Mouse (Mus musculus) kidney, embryonic 16.5 days (tissue): Measurements from ENCODE around the gene Espn. TPM values are rescaled to one million over a fixed set of nuclear protein-coding genes. Genes with fewer than 3 reads are reported as not detected.

ENCODE experiments used
- ATAC-seq: fragments of 200-750 bp; cut with Nextera tagmentation; 2 replicates; pipeline ENCODE4 v1.8.0; 2017; ENCODE audit warnings: moderate TSS enrichment; ENCODE audit not compliant: low FRiP score, low TSS enrichment
- H3K27ac ChIP-seq: fragments of 300-500 bp; sonication (generic); 2 replicates; pipeline ENCODE4 v1.5.1; 2014; ENCODE audit warnings: low read length
- H3K27me3 ChIP-seq: fragments of 300-500 bp; sonication (generic); 2 replicates; pipeline ENCODE4 v1.6.1; 2014; ENCODE audit warnings: low read length, control low read depth, mixed read lengths; ENCODE audit not compliant: insufficient read depth
- H3K36me3 ChIP-seq: fragments of 300-500 bp; sonication (generic); 2 replicates; pipeline ENCODE4 v1.6.1; 2014; ENCODE audit warnings: low read length, control low read depth, mixed read lengths; ENCODE audit not compliant: insufficient read depth
- H3K4me1 ChIP-seq: fragments of 300-500 bp; sonication (generic); 2 replicates; pipeline ENCODE4 v1.6.1; 2014; ENCODE audit warnings: low read length, control low read depth, mixed read lengths; ENCODE audit not compliant: insufficient read depth
- H3K4me2 ChIP-seq: fragments of 300-500 bp; sonication (generic); replicated peaks from 2 replicates; pipeline ENCODE4 v1.6.1; 2014; ENCODE audit warnings: low read depth, low read length
- H3K4me3 ChIP-seq: fragments of 300-500 bp; sonication (generic); 2 replicates; pipeline ENCODE4 v1.5.1; 2014; ENCODE audit warnings: mild to moderate bottlenecking, low read length
- H3K9ac ChIP-seq: fragments of 300-500 bp; sonication (generic); replicated peaks from 2 replicates; pipeline ENCODE4 v1.6.1; 2014; ENCODE audit warnings: low read length
- H3K9me3 ChIP-seq: fragments of 300-500 bp; sonication (generic); 2 replicates; pipeline ENCODE4 v1.6.1; 2016; ENCODE audit warnings: low read length, control low read depth
- WGBS: fragments of 180-500 bp; shearing (Covaris S2); extraction: QIAGEN DNeasy Blood & Tissue Kit; methylation state at CpG from one replicate; pipeline ENCODE4 v1.1.7; 2014; 5-methylcytosine and 5-hydroxymethylcytosine counted together
- polyA plus RNA-seq: library from polyadenylated mRNA; unstranded; fragments of >200 nt; fragmentation: Nextera tagmentation; extraction: Ambion mirVana; gene quantifications from 2 replicates; pipeline ENCODE4 v1.2.1, GENCODE M21; 2015

Gene Espn
- polyA plus RNA-seq, 1 experiment from 2014 or later, result 22.2 TPM

DNA sequence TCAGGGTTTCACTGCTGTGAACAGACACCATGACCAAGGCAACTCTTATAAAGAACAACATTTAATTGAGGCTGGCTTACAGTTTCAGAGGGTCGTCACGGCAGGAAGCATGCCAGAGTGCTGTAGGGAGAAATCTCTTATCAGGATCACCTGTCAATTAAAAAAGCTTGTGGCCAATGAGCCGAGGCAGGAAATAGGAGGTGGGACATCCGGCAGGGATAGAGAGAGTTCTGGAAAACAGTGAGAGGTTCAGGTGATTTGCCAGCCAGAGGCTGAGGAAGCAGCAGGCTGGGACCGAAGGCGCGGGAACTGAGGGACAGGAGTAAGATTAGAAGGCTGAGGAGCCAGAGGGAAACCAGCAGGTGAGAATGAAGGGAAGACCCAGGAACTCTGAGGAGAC is 16.9 kb upstream of the Espn start:
- H3K4me1 ChIP-seq, result no peaks in the 10 kb centered on the region
- H3K9ac ChIP-seq, result no peak overlapping the region
- no peaks in the 10 kb centered on the region for H3K36me3 ChIP-seq
- no peak overlapping the region for H3K4me3 ChIP-seq
- peaks cover 4% of the 10 kb centered on the region for H3K9me3 ChIP-seq
- ATAC-seq, result no peak
- H3K27ac ChIP-seq, result no peak overlapping the region
- no peaks in the 10 kb centered on the region for H3K27me3 ChIP-seq
- WGBS, result 71% methylated on average over 7 of the region's 7 CpGs
- no peak overlapping the region for H3K4me2 ChIP-seq

DNA sequence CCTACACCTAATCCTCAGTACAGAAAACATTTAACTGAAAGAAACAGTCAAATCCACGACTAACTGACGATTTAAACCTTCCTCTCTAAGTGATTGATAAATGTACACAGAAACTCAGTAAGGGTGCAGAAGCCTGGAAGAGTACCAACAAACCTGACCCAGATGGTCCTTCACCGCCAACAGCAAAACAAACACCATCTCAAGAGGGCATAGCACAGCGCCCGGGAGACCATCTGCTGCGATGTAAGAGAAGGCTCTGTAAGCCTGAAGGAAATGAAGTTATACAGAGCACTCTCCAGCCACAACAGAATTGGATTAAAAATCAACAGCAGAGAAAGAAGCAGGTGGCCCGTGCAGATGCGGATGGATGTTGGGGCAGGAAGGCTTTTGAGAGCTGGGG is 15.9 kb upstream of the Espn start:
- Histone ChIP-seq H3K9me3 (peaks cover 4% of the 10 kb centered on the region), H3K4me1 (no peaks in the 10 kb centered on the region), H3K9ac (no peak overlapping the region), H3K27ac (no peak overlapping the region), H3K4me3 (no peak overlapping the region), H3K36me3 (no peaks in the 10 kb centered on the region), H3K4me2 (no peak overlapping the region), H3K27me3 (no peaks in the 10 kb centered on the region)
- 57% methylated on average over 8 of the region's 8 CpGs for WGBS
- no peak for ATAC-seq

DNA sequence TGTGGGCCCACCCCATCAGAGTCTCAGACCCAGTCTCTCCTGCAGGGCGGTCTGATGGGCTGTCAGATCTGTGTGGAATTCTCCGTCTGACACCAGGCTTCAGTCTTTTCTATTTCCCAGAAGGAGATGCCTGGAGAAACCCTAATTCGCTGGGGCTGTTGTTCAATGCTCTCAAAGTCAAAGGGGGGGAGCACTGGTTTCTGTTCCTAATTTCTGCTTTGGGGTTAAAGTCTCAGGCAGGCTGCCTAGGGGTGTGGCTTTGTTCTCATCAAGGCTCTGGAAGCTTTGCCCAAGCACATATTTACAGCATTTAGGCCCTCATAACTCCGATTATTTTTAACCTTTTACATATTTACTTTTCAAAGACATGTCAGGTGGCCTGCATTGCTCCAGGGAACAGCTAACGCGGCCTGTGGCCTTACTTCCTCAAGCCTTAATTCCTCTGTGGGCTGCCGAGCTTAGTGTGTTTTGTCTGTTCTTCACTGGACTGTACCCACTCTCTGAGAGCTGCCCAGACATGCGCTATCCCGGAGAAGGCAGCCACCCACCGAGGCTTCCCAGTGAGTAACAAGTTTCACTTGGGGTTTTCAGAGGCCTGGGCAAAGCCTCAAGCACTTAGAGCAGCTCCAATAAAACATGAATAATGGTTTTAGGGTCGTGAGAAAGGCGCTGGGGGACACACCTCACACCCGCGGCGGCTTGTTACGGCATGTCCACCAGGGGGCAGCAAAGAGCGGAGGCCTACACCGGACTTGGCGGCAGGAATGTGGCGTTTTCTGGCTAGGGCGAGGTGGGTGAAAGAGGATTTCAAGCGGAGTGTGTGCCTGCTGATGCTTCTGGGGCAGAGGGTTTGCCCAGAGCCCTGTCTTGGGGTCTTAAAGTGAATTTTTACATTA is 13.1 kb upstream of the Espn start:
- ATAC-seq, result no peak
- Histone ChIP-seq H3K9me3 (no peaks in the 10 kb centered on the region), H3K27ac (no peak overlapping the region), H3K9ac (peak overlapping the region; percentile 6; the same call in 1 of the 2 replicates), H3K4me1 (no peaks in the 10 kb centered on the region), H3K4me2 (0 out of 2 replicates have a peak overlapping the region, but pooled peaks have one; percentile 22), H3K27me3 (peaks cover 24% of the 10 kb centered on the region), H3K36me3 (no peaks in the 10 kb centered on the region), H3K4me3 (no peak overlapping the region)
- 18% methylated on average over 22 of the region's 22 CpGs for WGBS

DNA sequence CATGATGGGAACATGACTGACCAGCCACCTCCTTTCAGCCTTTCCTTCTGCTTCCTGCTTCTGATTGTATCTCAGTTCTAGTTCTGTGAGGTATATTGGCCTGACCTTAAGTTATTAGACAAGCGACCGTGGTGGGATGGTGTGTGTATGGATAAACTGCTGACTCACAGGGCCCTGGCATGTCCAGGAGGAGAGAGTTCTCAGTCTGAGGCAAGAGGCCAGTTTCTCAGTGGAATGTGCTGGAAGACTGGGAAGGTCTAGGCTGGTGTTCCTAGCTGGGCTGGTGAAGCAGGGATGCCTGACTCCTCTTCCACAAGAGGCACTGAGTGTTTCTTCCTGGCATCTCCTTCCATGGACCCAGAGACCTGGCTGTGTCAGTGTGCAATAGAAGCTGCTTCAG is 10.6 kb upstream of the Espn start:
- no peak for ATAC-seq
- Histone ChIP-seq H3K9ac (no peak overlapping the region), H3K9me3 (no peaks in the 10 kb centered on the region), H3K4me1 (peaks cover 18% of the 10 kb centered on the region), H3K4me2 (no peak overlapping the region), H3K36me3 (no peaks in the 10 kb centered on the region), H3K4me3 (no peak overlapping the region), H3K27me3 (peaks cover 49% of the 10 kb centered on the region), H3K27ac (no peak overlapping the region)
- WGBS, result 62% methylated on average over 2 of the region's 2 CpGs

DNA sequence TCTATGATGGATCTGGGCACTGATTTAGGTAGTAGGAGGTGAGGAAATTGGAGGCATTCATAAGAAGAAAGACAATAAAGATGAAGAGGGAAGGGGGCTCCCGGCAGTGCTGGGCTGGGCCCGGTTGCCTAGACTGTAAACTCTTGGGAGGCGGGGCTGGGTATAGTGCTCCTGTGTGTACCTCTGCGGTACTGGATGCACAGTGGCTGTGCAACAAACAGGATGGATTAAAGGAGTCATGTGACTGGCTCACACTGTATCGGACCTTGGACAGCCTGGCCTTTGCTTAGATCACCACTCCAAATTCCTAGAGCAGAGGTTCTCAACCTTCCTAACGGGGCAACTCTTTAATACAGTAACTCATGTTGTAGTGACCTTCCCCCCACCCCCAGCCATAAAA is 9.4 kb upstream of the Espn start:
- H3K36me3 ChIP-seq, result no peaks in the 10 kb centered on the region
- WGBS, result 66% methylated on average over 6 of the region's 6 CpGs
- H3K9ac ChIP-seq, result no peak overlapping the region
- no peak overlapping the region for H3K4me3 ChIP-seq
- no peak for ATAC-seq
- H3K27ac ChIP-seq, result no peak overlapping the region
- H3K4me1 ChIP-seq, result peaks cover 18% of the 10 kb centered on the region
- no peaks in the 10 kb centered on the region for H3K9me3 ChIP-seq
- H3K4me2 ChIP-seq, result no peak overlapping the region
- peaks cover 60% of the 10 kb centered on the region for H3K27me3 ChIP-seq

DNA sequence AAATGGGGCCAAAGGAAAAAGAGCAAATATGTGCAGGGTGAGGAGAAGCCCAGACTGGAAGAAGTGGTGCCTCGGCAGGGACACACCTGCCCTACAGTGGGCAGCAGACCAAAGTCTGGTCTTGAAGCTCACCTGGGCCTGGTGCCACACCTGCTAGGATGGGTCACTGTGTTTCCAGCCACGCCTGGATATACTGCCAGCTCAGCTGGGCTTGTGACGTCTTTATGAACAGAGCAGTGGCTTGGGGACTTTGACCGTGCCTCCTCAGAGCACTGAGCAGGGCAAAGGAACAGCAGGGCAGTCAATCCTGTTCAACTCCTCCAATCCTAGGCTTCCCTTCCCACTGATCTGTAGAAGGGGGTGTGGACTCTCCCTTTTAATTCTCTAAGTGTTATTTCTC is 8.6 kb upstream of the Espn start:
- 37% methylated on average over 4 of the region's 4 CpGs for WGBS
- ATAC-seq, result peak; percentile 58; the same call in 1 of the 2 replicates
- Histone ChIP-seq H3K9ac (no peak overlapping the region), H3K27ac (no peak overlapping the region), H3K9me3 (no peaks in the 10 kb centered on the region), H3K4me2 (no peak overlapping the region), H3K4me3 (no peak overlapping the region), H3K36me3 (no peaks in the 10 kb centered on the region), H3K4me1 (peaks cover 18% of the 10 kb centered on the region), H3K27me3 (peaks cover 60% of the 10 kb centered on the region)

DNA sequence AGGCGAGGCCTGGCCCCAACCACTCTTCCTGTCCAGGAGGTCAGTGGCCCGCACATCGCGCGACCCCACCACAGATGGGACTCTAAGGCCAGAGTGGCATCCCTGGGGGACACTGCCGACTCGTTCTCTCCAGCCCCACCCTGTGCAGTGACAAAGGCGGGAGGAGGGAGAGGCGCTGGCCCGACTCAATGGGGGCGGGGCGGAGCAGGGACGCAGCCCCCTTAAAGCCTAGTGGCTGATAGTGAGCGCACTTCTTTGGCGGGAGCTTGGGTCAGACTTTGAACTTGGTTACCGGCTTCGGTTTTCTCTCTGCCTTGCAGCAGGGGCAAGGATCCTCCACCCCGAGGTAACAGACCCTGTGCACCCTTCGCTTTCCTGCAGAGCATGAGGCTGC is 7.1 kb upstream of the Espn start:
- Histone ChIP-seq H3K4me1 (peaks cover 18% of the 10 kb centered on the region), H3K9ac (no peak overlapping the region), H3K27ac (no peak overlapping the region), H3K4me2 (peak overlapping the region; percentile 49), H3K36me3 (no peaks in the 10 kb centered on the region), H3K27me3 (peaks cover 60% of the 10 kb centered on the region), H3K9me3 (no peaks in the 10 kb centered on the region), H3K4me3 (peak overlapping the region; percentile 31)
- ATAC-seq, result no peak
- 1% methylated on average over 19 of the region's 19 CpGs for WGBS

DNA sequence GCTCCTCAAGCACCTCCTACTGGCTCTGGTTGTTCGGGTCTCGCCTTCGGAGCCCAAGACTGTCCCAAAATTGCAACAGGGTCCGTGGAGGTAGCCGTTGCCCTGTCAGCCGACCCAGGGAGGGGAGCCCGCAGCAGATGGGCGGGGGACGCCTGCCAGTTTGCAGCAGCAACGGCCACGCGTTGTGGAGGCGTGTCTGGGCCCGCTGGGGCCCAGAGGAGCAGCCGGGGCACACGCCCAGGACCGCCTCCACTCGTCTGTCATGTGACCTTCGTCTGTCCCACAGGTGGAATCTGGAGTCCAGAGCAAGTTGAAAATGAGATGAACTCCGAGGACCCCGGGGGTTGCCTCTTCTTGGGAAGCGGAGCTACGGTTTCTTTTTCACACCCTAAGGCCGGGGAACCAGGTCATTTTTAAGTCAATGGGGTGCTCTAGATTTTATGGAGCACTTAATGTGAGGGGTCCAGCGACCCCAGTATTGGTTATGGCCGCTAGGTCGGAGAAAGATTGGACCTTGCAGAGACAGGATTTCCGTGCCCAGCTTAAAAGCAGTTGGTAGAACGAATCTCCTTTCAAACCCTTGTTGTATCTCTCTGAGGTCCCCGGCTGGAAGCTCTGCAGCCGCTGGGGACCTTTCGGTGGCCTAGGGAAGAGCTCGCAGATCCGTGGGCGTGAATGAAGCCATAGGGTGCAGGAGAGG is 6.6 kb upstream of the Espn start, which contains the start of gene Hes2:
Gene Hes2, plus strand, starts transcription at position 283 of the 700 bp plus-strand sequence.
- 3% methylated on average over 35 of the region's 35 CpGs for WGBS
- peak within 1 kb of the TSS; percentile 49 for H3K4me2 ChIP-seq
- H3K4me1 ChIP-seq, result peaks cover 18% of the 10 kb centered on the region
- H3K36me3 ChIP-seq, result no peaks in the 10 kb centered on the region
- 0 out of 2 replicates have a peak within 1 kb of the TSS, but pooled peaks have one; percentile 19 for H3K9ac ChIP-seq
- H3K27ac ChIP-seq, result no peak within 1 kb of the TSS
- ATAC-seq, result no peak
- H3K4me3 ChIP-seq, result peak within 1 kb of the TSS; percentile 31
- H3K9me3 ChIP-seq, result no peaks in the 10 kb centered on the region
- H3K27me3 ChIP-seq, result peaks cover 60% of the 10 kb centered on the region

DNA sequence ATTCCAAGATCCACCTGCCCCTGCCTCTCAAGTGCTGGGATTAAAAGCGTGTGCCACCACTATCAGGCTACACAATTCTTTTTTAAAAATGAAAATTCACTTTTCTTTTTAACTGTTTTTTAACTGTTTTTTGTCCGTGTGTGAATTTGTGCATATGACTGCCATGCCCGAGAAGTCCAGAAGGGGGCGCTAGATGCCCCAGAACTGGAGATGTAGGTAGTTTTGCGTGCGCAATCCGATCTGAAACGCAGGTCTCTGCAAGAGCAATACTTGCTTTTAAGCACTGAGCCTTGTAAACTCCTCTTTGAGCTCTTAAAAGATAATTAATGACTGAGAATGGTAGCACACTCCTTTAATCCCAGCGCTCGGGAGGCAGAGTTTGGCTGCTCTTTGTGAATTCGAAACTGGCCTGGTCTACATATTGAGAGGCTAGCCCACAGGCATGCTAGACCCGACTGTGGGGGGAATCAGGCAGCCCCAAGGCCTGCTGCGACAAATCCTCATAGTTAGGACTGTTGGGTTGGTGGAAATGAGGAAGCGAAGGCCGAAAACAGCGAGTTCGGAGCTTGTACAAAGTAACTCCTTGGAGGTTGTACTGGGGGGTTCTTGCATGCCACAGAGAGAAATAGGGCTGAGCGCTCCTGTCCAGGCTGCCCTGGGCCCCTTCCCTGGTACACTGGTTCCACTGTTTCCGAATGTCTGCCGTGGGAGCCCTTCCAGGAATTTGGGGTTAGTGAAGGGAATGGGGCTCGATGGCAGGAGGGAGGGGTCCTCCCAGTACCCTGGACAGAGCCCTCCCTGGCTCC is 5.8 kb upstream of the Espn start:
- Histone ChIP-seq H3K27ac (no peak overlapping the region), H3K27me3 (peaks cover 64% of the 10 kb centered on the region), H3K36me3 (no peaks in the 10 kb centered on the region), H3K4me3 (peak overlapping the region; percentile 31), H3K4me1 (peaks cover 23% of the 10 kb centered on the region), H3K4me2 (peak overlapping the region; percentile 49), H3K9ac (0 out of 2 replicates have a peak overlapping the region, but pooled peaks have one; percentile 19), H3K9me3 (no peaks in the 10 kb centered on the region)
- 11% methylated on average over 21 of the region's 21 CpGs for WGBS
- no peak for ATAC-seq
